ENCODE assay signal across 19 mouse cellular contexts in the genomic region with DNA sequence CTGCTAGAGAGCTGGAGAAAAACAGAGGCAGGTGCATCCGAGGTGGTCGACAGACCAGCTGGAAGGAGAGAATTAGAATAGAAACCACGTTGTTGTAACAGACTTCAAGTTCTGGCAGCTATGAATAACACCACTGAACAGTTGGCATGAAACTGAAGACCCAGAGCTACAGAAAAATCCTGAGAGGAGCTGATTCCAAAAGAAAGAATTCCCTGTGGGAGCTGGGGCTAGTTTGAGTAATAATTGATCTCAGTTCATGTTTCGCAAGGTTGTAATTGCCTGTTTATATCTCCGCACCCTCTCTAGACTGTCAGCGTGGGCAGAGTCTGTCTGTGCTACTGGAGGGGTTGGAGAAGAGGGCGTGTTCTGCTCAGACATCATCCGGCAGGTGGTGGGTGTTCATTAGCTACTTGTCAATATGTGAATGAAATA.
DNase-seq lines count a peak whose midpoint lies in the region; ATAC-seq lines count a peak whose summit lies in the region.
"Had no signal": no experiment of that assay in that cellular context is flagged by ENCODE, and none has a peak within 500 bp of the region (broad histone marks: within the 10 kb centered on the region; RNA-seq: fewer than 3 reads in every experiment).

No protein-coding gene starts in this region.

- no peak overlapping the region for H3K27ac ChIP-seq in embryonic facial prominence, embryonic 14.5 days (replicated peaks; ENCODE audit: low read depth, low read length)
- H3K27ac ChIP-seq in embryonic facial prominence, embryonic 10.5 days (replicated peaks) = no peak overlapping the region
- H3K27ac ChIP-seq: embryonic facial prominence, embryonic 13.5 days; heart, adult 2 months; liver, embryonic 15.5 days; macrophage had no signal

- H3K9me3 ChIP-seq in embryonic facial prominence, embryonic 14.5 days (ENCODE audit: control insufficient read depth, low read length) = no peaks in the 10 kb centered on the region
- no peaks in the 10 kb centered on the region for H3K9me3 ChIP-seq in embryonic facial prominence, embryonic 10.5 days
- H3K9me3 ChIP-seq: embryonic facial prominence, embryonic 13.5 days; G1E; liver, embryonic 15.5 days had no signal

- H3K27me3 ChIP-seq in embryonic facial prominence, embryonic 14.5 days (replicated peaks; ENCODE audit: control insufficient read depth, insufficient read depth, low read length) = no peaks in the 10 kb centered on the region
- no peaks in the 10 kb centered on the region for H3K27me3 ChIP-seq in embryonic facial prominence, embryonic 10.5 days (replicated peaks; ENCODE audit: low read depth, poor library complexity, severe bottlenecking)
- H3K27me3 ChIP-seq: embryonic facial prominence, embryonic 13.5 days; liver, embryonic 15.5 days had no signal

- no peak overlapping the region for H3K9ac ChIP-seq in embryonic facial prominence, embryonic 14.5 days (ENCODE audit: low read depth, low read length)
- H3K9ac ChIP-seq: embryonic facial prominence, embryonic 13.5 days; liver, embryonic 15.5 days had no signal

- H3K36me3 ChIP-seq in embryonic facial prominence, embryonic 14.5 days (ENCODE audit: control insufficient read depth, insufficient read depth, low read length) = no peaks in the 10 kb centered on the region
- no peaks in the 10 kb centered on the region for H3K36me3 ChIP-seq in embryonic facial prominence, embryonic 10.5 days (replicated peaks)
- H3K36me3 ChIP-seq: embryonic facial prominence, embryonic 13.5 days; G1E; liver, embryonic 15.5 days had no signal

- no peak overlapping the region for H3K4me2 ChIP-seq in embryonic facial prominence, embryonic 14.5 days (ENCODE audit: low read depth, low read length)
- H3K4me2 ChIP-seq: embryonic facial prominence, embryonic 13.5 days; liver, embryonic 15.5 days had no signal

- DNase-seq in embryonic facial prominence, embryonic 14.5 days (ENCODE audit: low spot score) = peak; percentile 64
- DNase-seq in embryonic facial prominence, embryonic 10.5 days (ENCODE audit: low spot score) = no peak
- DNase-seq in left cerebral cortex, postnatal 14 days (ENCODE audit: low spot score in 2 of 2) = peak; percentile 31 to 67
- DNase-seq in left cerebral cortex, postnatal 4 days = no peak
- peak; percentile 79 for DNase-seq in brain, adult 2 months (ENCODE audit: low read depth, low spot score)
- DNase-seq in layer of hippocampus, postnatal 10 days (ENCODE audit: low spot score in 2 of 2) = peak; percentile 23 to 53
- no peak for DNase-seq in heart, adult 18-20 months
- no peak for DNase-seq in thymus, postnatal 0 days (ENCODE audit: low spot score)
- DNase-seq: cerebellum, adult 9-10 months; heart, adult 2 months; heart, postnatal 36 days; kidney, adult 8-10 months; retina, postnatal 1 day; thymus, postnatal 14 days had no signal

- WGBS in embryonic facial prominence, embryonic 14.5 days = 60% methylated on average over 8 of the region's 8 CpGs
- 80% methylated on average over 8 of the region's 8 CpGs for WGBS in embryonic facial prominence, embryonic 10.5 days

- no peak overlapping the region for H3K4me3 ChIP-seq in embryonic facial prominence, embryonic 14.5 days (ENCODE audit: low read depth, low read length)
- H3K4me3 ChIP-seq in embryonic facial prominence, embryonic 10.5 days = no peak overlapping the region
- H3K4me3 ChIP-seq: embryonic facial prominence, embryonic 13.5 days; heart, adult 2 months; liver, embryonic 15.5 days had no signal

- peak; percentile 67 for ATAC-seq in embryonic facial prominence, embryonic 14.5 days (ENCODE audit: low read depth)
- ATAC-seq: midbrain, embryonic 16.5 days had no signal

- H3K4me1 ChIP-seq in embryonic facial prominence, embryonic 14.5 days (ENCODE audit: control insufficient read depth, insufficient read depth, low read length) = no peaks in the 10 kb centered on the region
- H3K4me1 ChIP-seq in embryonic facial prominence, embryonic 10.5 days = no peaks in the 10 kb centered on the region
- H3K4me1 ChIP-seq: embryonic facial prominence, embryonic 13.5 days; liver, embryonic 15.5 days had no signal

- intact Hi-C loops in left cerebral cortex, postnatal 14 days (cut with DNase I) = no loop called here
- intact Hi-C loops in left cerebral cortex, postnatal 4 days (cut with DNase I) = no loop called here

Comparison
In these comparisons a context has a peak if more than half of its experiments do, and no peak if none do; other contexts are left out.
1. DNase-seq: peak in embryonic facial prominence, embryonic 14.5 days (single experiment), left cerebral cortex, postnatal 14 days (2 of 2), brain, adult 2 months (single experiment) and layer of hippocampus, postnatal 10 days (2 of 2); none in embryonic facial prominence, embryonic 10.5 days (single experiment), left cerebral cortex, postnatal 4 days (single experiment), heart, adult 18-20 months (0 of 2) and thymus, postnatal 0 days (single experiment).